Mouse (Mus musculus) C2C12 (cell line): Measurements from ENCODE around the gene Cd3eap.

Experiments used
- CEBPB ChIP-seq: IDR thresholded peaks from one replicate; pipeline ENCODE4 v1.6.1; 2011; ENCODE audit warnings: low read depth, mild to moderate bottlenecking, control low read depth, moderate library complexity
- CTCF ChIP-seq: IDR thresholded peaks from one replicate; pipeline ENCODE4 v1.5.1; 2011; ENCODE audit not compliant: control insufficient read depth, insufficient read depth, insufficient read length
- MAX ChIP-seq: IDR thresholded peaks from one replicate; pipeline ENCODE4 v1.6.1; 2011; ENCODE audit warnings: mild to moderate bottlenecking, control low read depth
- MYOD1 ChIP-seq: IDR thresholded peaks from one replicate; pipeline ENCODE4 v1.6.1; 2011; ENCODE audit warnings: low read depth; ENCODE audit not compliant: control insufficient read depth, insufficient read length

- TF ChIP-seq CEBPB = no peak
- TF ChIP-seq MYOD1 = no peak
- TF ChIP-seq CTCF = no peak
- TF ChIP-seq MAX = no peak
Observed at GRCm38 (mm10) chr7:19324221-19324620, 35.1 kb downstream of the Cd3eap start.
